Mouse (Mus musculus) MEL (cell line): ENCODE measurements around the gene Fbxw2. TPM values are rescaled to one million over a fixed set of nuclear protein-coding genes. Genes with fewer than 3 reads are reported as not detected.

Experiments used
- DNase-seq: peaks from one replicate; pipeline ENCODE4 v3.0.0; 2011; ENCODE audit warnings: low read depth, low spot score
- H3K27ac ChIP-seq: 2 replicates; pipeline ENCODE4 v1.5.1; 2012; ENCODE audit warnings: low read depth, mild to moderate bottlenecking, control low read depth, low read length, moderate library complexity; ENCODE audit not compliant: control insufficient read depth
- H3K27me3 ChIP-seq, 2 experiments: fragments of 150-350 bp in 1 of 2; sonication (generic) in 1 of 2; 2 replicates each; pipeline ENCODE4 v1.6.1; 2012; ENCODE audit warnings: low read length in 2 of 2, mild to moderate bottlenecking in 2 of 2, improper control_type of control experiment in 1 of 2, moderate library complexity in 1 of 2; ENCODE audit not compliant: insufficient read depth in 2 of 2, control insufficient read depth in 1 of 2
- H3K36me3 ChIP-seq, 2 experiments: 2 replicates each; pipeline ENCODE4 v1.6.1; 2012 to 2014; ENCODE audit warnings: low read length in 2 of 2, improper control_type of control experiment in 1 of 2, inconsistent platforms in 1 of 2, mild to moderate bottlenecking in 1 of 2; ENCODE audit not compliant: insufficient read depth in 2 of 2, control insufficient read depth in 1 of 2
- H3K4me1 ChIP-seq, 2 experiments: fragments of 150-350 bp in 1 of 2; sonication (generic) in 1 of 2; 2 replicates each; pipeline ENCODE4 v1.6.1; 2012; ENCODE audit warnings: low read length in 2 of 2, improper control_type of control experiment in 1 of 2, mild to moderate bottlenecking in 1 of 2; ENCODE audit not compliant: insufficient read depth in 2 of 2, control insufficient read depth in 1 of 2
- H3K4me3 ChIP-seq, 2 experiments: fragments of 150-350 bp in 1 of 2; sonication (generic) in 1 of 2; 2 replicates each; pipeline ENCODE4 v1.5.1; 2012; ENCODE audit warnings: low read depth in 2 of 2, low read length in 2 of 2, mild to moderate bottlenecking in 2 of 2, moderate library complexity in 2 of 2, control low read depth in 1 of 2, improper control_type of control experiment in 1 of 2; ENCODE audit not compliant: control insufficient read depth in 1 of 2, insufficient read depth in 1 of 2
- H3K79me2 ChIP-seq: 2 replicates; pipeline ENCODE4 v1.6.1; 2012; ENCODE audit warnings: mild to moderate bottlenecking, low read length, moderate library complexity; ENCODE audit not compliant: control insufficient read depth, poor library complexity, insufficient read depth
- H3K9ac ChIP-seq: 2 replicates; pipeline ENCODE4 v1.6.1; 2012; ENCODE audit warnings: low read depth, mild to moderate bottlenecking, control low read depth, low read length, moderate library complexity; ENCODE audit not compliant: control insufficient read depth, poor library complexity, severe bottlenecking
- H3K9me3 ChIP-seq: fragments of 150-350 bp; sonication (generic); replicated peaks from 2 replicates; pipeline ENCODE4 v1.6.1; 2012; ENCODE audit warnings: mild to moderate bottlenecking, low read length, improper control_type of control experiment, moderate library complexity; ENCODE audit not compliant: insufficient read depth
- CHD1 ChIP-seq: IDR thresholded peaks from 2 replicates; pipeline ENCODE4 v1.6.1; 2012; ENCODE audit warnings: low read depth, mild to moderate bottlenecking, inconsistent platforms, low read length, improper control_type of control experiment
- CHD2 ChIP-seq: IDR thresholded peaks from 2 replicates; pipeline ENCODE4 v1.6.1; 2011; ENCODE audit warnings: low read length, improper control_type of control experiment
- CTCF ChIP-seq, 3 experiments: IDR thresholded peaks in 2 of 3; conservative IDR thresholded peaks in 1 of 3; 2 replicates each; pipeline ENCODE4 v1.5.1; 2011 to 2012; ENCODE audit warnings: low read length in 3 of 3, low read depth in 2 of 3, mild to moderate bottlenecking in 2 of 3, improper control_type of control experiment in 1 of 3, inconsistent platforms in 1 of 3, mixed read lengths in 1 of 3, moderate library complexity in 1 of 3; ENCODE audit not compliant: control insufficient read depth in 1 of 3, insufficient read depth in 1 of 3, poor library complexity in 1 of 3, severe bottlenecking in 1 of 3
- ELF1 ChIP-seq: IDR thresholded peaks from 2 replicates; pipeline ENCODE4 v1.6.1; 2014; ENCODE audit warnings: low read depth, mild to moderate bottlenecking, inconsistent platforms, low read length, improper control_type of control experiment, moderate library complexity
- EP300 ChIP-seq, 2 experiments: IDR thresholded peaks; 2 replicates each; pipeline ENCODE4 v1.6.1; 2011; ENCODE audit warnings: improper control_type of control experiment in 2 of 2, low read length in 2 of 2, low read depth in 1 of 2, mild to moderate bottlenecking in 1 of 2
- GABPA ChIP-seq: IDR thresholded peaks from 2 replicates; pipeline ENCODE4 v1.6.1; 2012; ENCODE audit warnings: low read depth, mild to moderate bottlenecking, inconsistent platforms, low read length, improper control_type of control experiment, moderate library complexity
- HCFC1 ChIP-seq: IDR thresholded peaks from 2 replicates; pipeline ENCODE4 v1.6.1; 2012; ENCODE audit warnings: low read depth, mild to moderate bottlenecking, inconsistent platforms, low read length, improper control_type of control experiment, moderate library complexity
- KAT2A ChIP-seq: conservative IDR thresholded peaks from 2 replicates; pipeline ENCODE4 v1.6.1; 2012; ENCODE audit warnings: low read depth, low read length, improper control_type of control experiment, inconsistent platforms
- MAFK ChIP-seq: IDR thresholded peaks from 2 replicates; pipeline ENCODE4 v1.6.1; 2011; ENCODE audit warnings: low read depth, mild to moderate bottlenecking, low read length, improper control_type of control experiment, borderline replicate concordance
- MAX ChIP-seq: IDR thresholded peaks from 2 replicates; pipeline ENCODE4 v1.6.1; 2011; ENCODE audit warnings: low read length, improper control_type of control experiment
- MXI1 ChIP-seq: IDR thresholded peaks from 2 replicates; pipeline ENCODE4 v1.6.1; 2011; ENCODE audit warnings: mild to moderate bottlenecking, low read depth, low read length, improper control_type of control experiment
- MYC ChIP-seq: IDR thresholded peaks from 2 replicates; pipeline ENCODE4 v1.6.1; 2011; ENCODE audit warnings: low read depth, mild to moderate bottlenecking, low read length, improper control_type of control experiment, moderate library complexity
- NELFE ChIP-seq: IDR thresholded peaks from 2 replicates; pipeline ENCODE4 v1.6.1; 2011; ENCODE audit warnings: low read depth, low read length, improper control_type of control experiment
- POLR2A ChIP-seq, 2 experiments: IDR thresholded peaks; 2 replicates each; pipeline ENCODE4 v1.6.1; 2011 to 2012; ENCODE audit warnings: low read length in 2 of 2, mild to moderate bottlenecking in 2 of 2, control low read depth in 1 of 2, improper control_type of control experiment in 1 of 2, low read depth in 1 of 2, moderate library complexity in 1 of 2; ENCODE audit not compliant: control insufficient read depth in 1 of 2, insufficient read depth in 1 of 2, poor library complexity in 1 of 2
- POLR2AphosphoS2 ChIP-seq: IDR thresholded peaks from 2 replicates; pipeline ENCODE4 v1.6.1; 2011; ENCODE audit warnings: low read length, improper control_type of control experiment
- SIN3A ChIP-seq: IDR thresholded peaks from 2 replicates; pipeline ENCODE4 v1.6.1; 2012; ENCODE audit warnings: low read length, improper control_type of control experiment, inconsistent platforms
- TBP ChIP-seq: IDR thresholded peaks from 2 replicates; pipeline ENCODE4 v1.8.0; 2011; ENCODE audit warnings: low read depth, low read length, improper control_type of control experiment
- TCF12 ChIP-seq: IDR thresholded peaks from 2 replicates; pipeline ENCODE4 v1.6.1; 2014; ENCODE audit warnings: low read depth, mild to moderate bottlenecking, inconsistent platforms, low read length, improper control_type of control experiment, moderate library complexity
- UBTF ChIP-seq: IDR thresholded peaks from 2 replicates; pipeline ENCODE4 v1.6.1; 2012; ENCODE audit warnings: low read depth, mild to moderate bottlenecking, inconsistent platforms, low read length, improper control_type of control experiment, moderate library complexity, borderline replicate concordance; ENCODE audit not compliant: insufficient read depth
- USF2 ChIP-seq, 2 experiments: IDR thresholded peaks; 2 replicates each; pipeline ENCODE4 v1.6.1; 2011 to 2012; ENCODE audit warnings: improper control_type of control experiment in 2 of 2, low read length in 2 of 2, borderline replicate concordance in 1 of 2, inconsistent platforms in 1 of 2, low read depth in 1 of 2, mild to moderate bottlenecking in 1 of 2; ENCODE audit not compliant: insufficient read depth in 1 of 2
- ZC3H11A ChIP-seq: IDR thresholded peaks from 2 replicates; pipeline ENCODE4 v1.6.1; 2012; ENCODE audit warnings: low read depth, mild to moderate bottlenecking, inconsistent platforms, low read length, improper control_type of control experiment
- polyA plus RNA-seq, 2 experiments: library from polyadenylated mRNA; stranded (reverse) in 1 of 2; unstranded in 1 of 2; fragments of >175 nt in 1 of 2; fragments of >200 nt in 1 of 2; gene quantifications; 2 replicates each; pipeline versions ENCODE4 v1.2.1 to v1.2.4; 2012; ENCODE audit warnings: low replicate concordance in 2 of 2, low read depth in 1 of 2; ENCODE audit not compliant: insufficient read length in 2 of 2, insufficient read depth in 1 of 2, missing spikeins in 1 of 2
- total RNA-seq: library from RNA; depleted of rRNA; stranded (reverse); fragments of 300-350 nt; gene quantifications from 2 replicates; pipeline ENCODE4 v1.2.3, GENCODE M21; 2012; rRNA removed

Gene Fbxw2
- total RNA-seq, result 40.2 and 43.7 TPM in 2 replicates
- 100 to 1,000 TPM in 1 of 2 experiments, 10 to 100 TPM in 1; 49.7 to 101 TPM for polyA plus RNA-seq

GRCm38 (mm10) chr2:34825827-34826459, at the start of gene Fbxw2:
Fbxw2 (minus strand) TSS chr2:34826311.
- peaks cover 2 to 25% of the 10 kb centered on the region in 2 experiments; a peak in 3 of 4 replicates for H3K36me3 ChIP-seq
- H3K9me3 ChIP-seq, result no peaks in the 10 kb centered on the region
- peaks cover 30% of the 10 kb centered on the region for H3K79me2 ChIP-seq
- peak within 1 kb of the TSS; percentile 68 to 97 for H3K4me3 ChIP-seq
- peak within 1 kb of the TSS; percentile 99 for H3K9ac ChIP-seq
- H3K27ac ChIP-seq, result peak within 1 kb of the TSS; percentile 78
- no peaks in the 10 kb centered on the region for H3K27me3 ChIP-seq
- peaks cover 6 to 13% of the 10 kb centered on the region in 2 experiments; a peak in 3 of 4 replicates for H3K4me1 ChIP-seq
- peak; percentile 95 for DNase-seq
- TF ChIP-seq CTCF (IDR thresholded peaks at IDR 0.05 in 2 of 3, conservative IDR thresholded peaks at IDR 0.05 in 1 of 3; ENCODE audit: control insufficient read depth in 1 of 3, insufficient read depth in 1 of 3, low read depth in 2 of 3, low read length in 3 of 3, poor library complexity in 1 of 3, severe bottlenecking in 1 of 3), result no peak
- peak; percentile 81 for TF ChIP-seq POLR2AphosphoS2
- TF ChIP-seq EP300 (IDR thresholded peaks at IDR 0.05; ENCODE audit: low read depth in 1 of 2, low read length in 2 of 2), result peak in 1 of 2 experiments; percentile 18; a peak in 1 of 4 replicates
- TF ChIP-seq MAFK, result no peak
- peak; percentile 99 for TF ChIP-seq MYC
- TF ChIP-seq GABPA, result no peak
- peak; percentile 61 to 97 for TF ChIP-seq POLR2A (IDR thresholded peaks at IDR 0.05; ENCODE audit: control insufficient read depth in 1 of 2, insufficient read depth in 1 of 2, low read depth in 1 of 2, low read length in 2 of 2, poor library complexity in 1 of 2)
- TF ChIP-seq CHD2, result no peak
- TF ChIP-seq SIN3A, result peak; percentile 94
- 0 out of 2 replicates have a peak, but pooled peaks have one; percentile 69 for TF ChIP-seq UBTF
- TF ChIP-seq ELF1, result peak; percentile 99
- peak; percentile 94 for TF ChIP-seq HCFC1
- peak; percentile 92 for TF ChIP-seq NELFE
- peak; percentile 55 for TF ChIP-seq TCF12
- TF ChIP-seq ZC3H11A, result no peak
- peak; percentile 82; the same call in 1 of the 2 replicates for TF ChIP-seq KAT2A
- TF ChIP-seq CHD1, result 0 out of 2 replicates have a peak, but pooled peaks have one; percentile 4
- peak; percentile 94 for TF ChIP-seq MAX
- TF ChIP-seq MXI1, result peak; percentile 90
- TF ChIP-seq USF2 (IDR thresholded peaks at IDR 0.05; ENCODE audit: borderline replicate concordance in 1 of 2, insufficient read depth in 1 of 2, low read depth in 1 of 2, low read length in 2 of 2), result no peak
- peak; percentile 81 for TF ChIP-seq TBP
- TF ChIP-seq, all 39 proteins: peak for 15
